Mouse (Mus musculus): ENCODE results near the gene Epo. TPM values are rescaled to one million over a fixed set of nuclear protein-coding genes. Genes with fewer than 3 reads are reported as not detected.
A peak's percentile ranks its signal among the peaks of the same experiment; 100 is the strongest.

The Epo gene
- total and polyA plus RNA-seq, 2 experiments from 2014 or later: not detected

DNA sequence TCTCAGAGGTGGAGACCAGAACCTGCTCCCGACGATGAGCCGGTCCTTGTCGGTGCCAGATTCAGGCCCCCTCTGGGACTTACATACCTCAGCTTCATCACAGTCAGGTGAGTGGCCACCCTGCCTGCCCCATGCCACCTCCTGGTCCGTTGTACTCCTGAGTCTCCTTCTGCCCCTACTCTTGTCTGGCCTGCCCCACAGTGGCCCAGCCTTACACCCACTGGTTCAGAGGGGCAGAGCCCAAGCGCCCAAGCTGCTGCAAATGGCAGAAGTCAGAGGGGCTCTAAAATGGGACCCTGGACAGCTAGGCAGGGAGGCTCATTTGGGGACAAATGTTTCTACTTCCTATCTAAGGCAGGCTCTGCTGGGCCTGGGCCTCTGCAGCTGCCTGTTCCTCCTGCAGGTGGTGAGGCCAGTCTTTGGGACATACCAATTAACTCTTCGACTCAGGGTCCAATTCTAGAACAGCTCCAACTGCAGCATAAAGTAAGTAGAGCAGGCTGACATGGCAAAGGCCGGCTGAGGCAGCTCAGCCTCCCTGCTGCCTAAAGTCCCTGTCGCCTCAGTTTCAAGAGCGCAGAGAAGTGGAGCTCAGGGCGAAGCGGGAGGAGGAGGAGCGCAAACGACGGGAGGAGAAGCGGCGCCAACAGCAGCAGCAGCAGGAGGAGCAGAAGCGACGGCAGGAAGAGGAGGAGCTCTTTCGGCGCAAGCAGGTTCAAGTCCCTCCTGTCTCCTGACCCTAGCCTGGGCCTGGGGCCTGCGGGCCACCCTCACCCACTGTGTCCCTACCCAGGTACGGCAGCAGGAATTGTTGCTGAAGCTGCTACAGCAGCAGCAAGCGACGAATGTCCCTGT lies 9.4 kb downstream of the Epo start:
- no peak for ATAC-seq
- WGBS: 82% methylated on average over 24 of the region's 25 CpGs

DNA sequence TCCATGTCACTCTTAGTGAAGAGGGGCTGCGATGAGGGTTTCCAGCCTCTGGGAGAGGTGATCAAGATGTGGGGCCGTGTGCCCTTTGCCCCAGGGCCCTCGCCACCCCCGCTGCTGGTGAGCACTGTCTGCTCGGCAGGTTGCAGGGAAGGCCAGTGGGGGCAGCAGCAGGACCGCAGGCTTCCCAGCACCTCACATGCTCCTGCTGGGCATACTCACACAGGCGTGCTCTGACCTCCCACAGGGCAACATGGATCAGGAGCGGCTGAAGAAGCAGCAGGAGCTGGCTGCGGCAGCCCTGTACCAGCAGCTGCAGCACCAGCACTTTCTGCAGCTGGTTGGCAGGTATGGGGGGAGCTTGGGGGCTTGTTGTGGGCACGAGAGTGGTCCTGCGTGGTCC lies 10.3 kb downstream of the Epo start:
- Histone ChIP-seq H3K27ac (ENCODE audit: low read depth, low read length) (no peak overlapping the region), H3K4me3 (ENCODE audit: low read depth, low read length) (no peak overlapping the region), H3K4me1 (ENCODE audit: insufficient read depth) (no peaks in the 10 kb centered on the region), H3K27me3 (ENCODE audit: insufficient read depth, low read length) (no peaks in the 10 kb centered on the region), H3K36me3 (ENCODE audit: insufficient read depth) (peaks cover 87% of the 10 kb centered on the region), H3K9me3 (ENCODE audit: low read length) (no peaks in the 10 kb centered on the region), H3K9ac (no peak overlapping the region), H3K4me2 (ENCODE audit: low read depth) (no peak overlapping the region)
- TF ChIP-seq CTCF (IDR thresholded peaks at IDR 0.05; ENCODE audit: low read depth): 0 out of 2 replicates have a peak, but pooled peaks have one; percentile 1
- DNase-seq: no peak
- no peak for ATAC-seq
- 72% methylated on average over 11 of the region's 11 CpGs for WGBS

More for the DNA sequence above, 9.4 kb downstream of the Epo start:
- Histone ChIP-seq H3K4me1 (ENCODE audit: insufficient read depth) (no peaks in the 10 kb centered on the region), H3K4me3 (ENCODE audit: low read depth, low read length) (no peak overlapping the region), H3K9me3 (ENCODE audit: low read length) (no peaks in the 10 kb centered on the region), H3K27ac (ENCODE audit: low read depth, low read length) (no peak overlapping the region), H3K9ac (no peak overlapping the region), H3K27me3 (ENCODE audit: insufficient read depth, low read length) (no peaks in the 10 kb centered on the region), H3K4me2 (ENCODE audit: low read depth) (no peak overlapping the region), H3K36me3 (ENCODE audit: insufficient read depth) (peaks cover 93% of the 10 kb centered on the region)
- no peak for TF ChIP-seq CTCF (IDR thresholded peaks at IDR 0.05; ENCODE audit: low read depth)
- DNase-seq: no peak

DNA sequence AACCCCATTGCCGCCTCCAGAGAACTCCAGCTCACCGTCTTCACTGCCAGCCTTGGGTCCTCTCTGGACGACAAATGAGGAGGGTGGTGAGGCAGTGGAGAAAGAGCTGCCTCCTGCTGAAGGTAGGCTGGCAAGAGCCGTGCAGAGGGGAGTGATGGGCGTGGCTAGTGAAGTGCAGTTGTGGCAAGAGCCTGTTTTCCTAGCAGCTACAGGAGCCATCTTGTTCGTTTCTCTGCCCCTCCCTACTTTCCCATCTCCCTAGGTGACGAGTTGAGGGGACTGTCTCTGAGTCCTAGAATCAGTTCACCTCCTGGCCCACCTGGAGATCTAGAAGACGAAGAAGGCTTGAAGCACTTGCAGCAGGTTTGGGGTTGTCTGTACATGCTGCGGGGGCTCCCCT lies 11.2 kb downstream of the Epo start:
- TF ChIP-seq CTCF (IDR thresholded peaks at IDR 0.05; ENCODE audit: low read depth): no peak
- DNase-seq: no peak
- ATAC-seq: no peak
- no peaks in the 10 kb centered on the region for H3K4me1 ChIP-seq (ENCODE audit: insufficient read depth)
- H3K9ac ChIP-seq: no peak overlapping the region
- WGBS: 75% methylated on average over 9 of the region's 9 CpGs
- H3K9me3 ChIP-seq (ENCODE audit: low read length): no peaks in the 10 kb centered on the region
- H3K27me3 ChIP-seq (ENCODE audit: insufficient read depth, low read length): no peaks in the 10 kb centered on the region
- no peak overlapping the region for H3K27ac ChIP-seq (ENCODE audit: low read depth, low read length)
- H3K4me2 ChIP-seq (ENCODE audit: low read depth): no peak overlapping the region
- H3K36me3 ChIP-seq (ENCODE audit: insufficient read depth): peaks cover 87% of the 10 kb centered on the region
- no peak overlapping the region for H3K4me3 ChIP-seq (ENCODE audit: low read depth, low read length)

DNA sequence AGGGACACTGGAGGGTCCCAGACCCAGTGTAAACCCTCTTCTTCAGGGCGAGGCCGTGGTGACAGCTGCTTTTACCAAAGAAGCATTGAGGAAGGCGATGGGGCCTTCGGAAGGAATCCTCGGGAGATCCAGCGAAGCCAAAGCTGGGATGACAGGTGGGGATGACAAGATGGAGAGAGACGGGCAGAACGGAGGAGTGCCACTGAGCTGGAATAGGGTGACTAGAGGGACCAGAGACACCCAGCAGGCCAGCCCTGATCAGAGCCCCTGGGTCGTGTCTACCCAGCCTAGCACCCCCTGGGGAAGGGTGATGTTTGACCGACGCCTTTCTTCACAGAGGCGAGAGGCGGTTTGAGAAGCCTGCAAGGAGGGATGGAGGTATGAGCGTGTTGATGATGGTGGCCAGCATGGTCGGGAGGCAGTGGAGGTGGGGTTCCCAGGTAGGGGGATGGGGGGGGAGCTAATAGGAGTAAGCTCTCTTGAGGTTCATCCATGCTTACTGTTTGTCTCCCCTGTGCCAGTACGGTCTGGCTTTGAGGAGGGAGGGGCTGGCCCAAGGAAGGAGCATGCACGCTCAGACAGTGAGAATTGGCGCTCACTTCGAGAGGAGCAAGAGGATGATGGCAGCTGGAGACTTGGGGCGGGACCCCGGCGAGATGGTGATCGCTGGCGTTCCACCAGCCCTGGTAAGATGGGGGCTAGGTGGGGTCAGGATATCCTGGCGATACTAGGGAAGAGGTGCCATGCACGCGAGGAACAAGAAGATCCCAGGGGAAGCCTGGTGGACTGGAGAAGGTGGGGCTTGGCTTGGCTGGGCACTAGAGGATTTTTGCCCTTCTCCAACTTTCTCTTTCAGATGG lies 13.1 kb downstream of the Epo start:
- peaks cover 71% of the 10 kb centered on the region for H3K36me3 ChIP-seq (ENCODE audit: insufficient read depth)
- no peak for TF ChIP-seq CTCF (IDR thresholded peaks at IDR 0.05; ENCODE audit: low read depth)
- H3K4me1 ChIP-seq (ENCODE audit: insufficient read depth): no peaks in the 10 kb centered on the region
- DNase-seq (no peak), ATAC-seq (no peak)
- no peak overlapping the region for H3K4me3 ChIP-seq (ENCODE audit: low read depth, low read length)
- no peaks in the 10 kb centered on the region for H3K9me3 ChIP-seq (ENCODE audit: low read length)
- H3K27me3 ChIP-seq (ENCODE audit: insufficient read depth, low read length): no peaks in the 10 kb centered on the region
- 91% methylated on average over 27 of the region's 27 CpGs for WGBS
- no peak overlapping the region for H3K27ac ChIP-seq (ENCODE audit: low read depth, low read length)
- H3K4me2 ChIP-seq (ENCODE audit: low read depth): no peak overlapping the region
- no peak overlapping the region for H3K9ac ChIP-seq

DNA sequence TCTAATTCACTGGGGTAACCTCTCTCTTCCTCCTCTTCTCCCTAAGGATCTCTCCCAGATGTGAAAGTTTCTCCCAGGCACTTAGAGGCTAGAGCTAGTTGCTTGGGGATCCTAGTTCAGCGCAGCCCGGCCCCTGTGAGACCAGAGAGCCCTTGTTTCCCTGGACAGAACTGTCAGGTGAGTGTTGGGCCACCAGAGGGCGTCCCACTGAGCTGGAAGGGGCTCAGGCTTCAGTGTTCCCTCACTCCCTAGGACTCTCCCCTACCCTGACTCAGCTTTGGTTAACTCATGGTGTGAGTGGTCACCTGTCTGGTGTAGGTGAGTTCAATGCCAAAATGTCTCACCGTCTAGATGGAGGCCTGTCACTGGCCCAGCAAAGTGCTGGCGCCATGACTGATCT lies 14.6 kb downstream of the Epo start, which contains the start of gene Gigyf1:
Gigyf1 (plus strand) TSS at position 113 of the 400 bp plus-strand sequence.
- no peaks in the 10 kb centered on the region for H3K9me3 ChIP-seq (ENCODE audit: low read length)
- no peak for DNase-seq
- no peaks in the 10 kb centered on the region for H3K4me1 ChIP-seq (ENCODE audit: insufficient read depth)
- H3K4me2 ChIP-seq (ENCODE audit: low read depth): no peak within 1 kb of the TSS
- 78% methylated on average over 5 of the region's 5 CpGs for WGBS
- no peak within 1 kb of the TSS for H3K4me3 ChIP-seq (ENCODE audit: low read depth, low read length)
- no peaks in the 10 kb centered on the region for H3K27me3 ChIP-seq (ENCODE audit: insufficient read depth, low read length)
- H3K27ac ChIP-seq (ENCODE audit: low read depth, low read length): no peak within 1 kb of the TSS
- peaks cover 61% of the 10 kb centered on the region for H3K36me3 ChIP-seq (ENCODE audit: insufficient read depth)
- ATAC-seq: no peak
- H3K9ac ChIP-seq: no peak within 1 kb of the TSS
- peak; percentile 59 for TF ChIP-seq CTCF (IDR thresholded peaks at IDR 0.05; ENCODE audit: low read depth)

DNA sequence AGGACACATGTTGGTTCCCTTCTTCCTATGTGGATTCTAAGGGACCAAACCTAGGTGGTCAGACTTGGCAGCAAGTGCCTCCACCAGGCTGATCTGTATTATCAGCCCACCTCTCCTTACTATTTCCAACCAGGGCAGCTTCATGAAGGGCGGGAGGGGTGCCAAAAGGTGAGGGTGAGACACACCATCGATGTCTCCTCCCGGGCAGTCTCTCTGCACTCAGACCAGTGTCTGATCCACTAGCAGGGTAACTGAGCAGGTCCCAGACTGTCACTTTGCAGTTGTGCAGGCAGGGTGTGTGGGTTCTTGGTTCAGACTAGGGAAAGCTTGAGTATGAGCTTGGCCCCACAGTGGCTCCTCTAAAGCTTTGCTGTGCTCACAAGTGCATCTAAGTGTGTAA lies 18.2 kb downstream of the Epo start:
- ATAC-seq: no peak
- H3K9ac ChIP-seq: no peak overlapping the region

More for the DNA sequence above, 18.2 kb downstream of the Epo start:
- Histone ChIP-seq H3K36me3 (ENCODE audit: insufficient read depth) (peaks cover 25% of the 10 kb centered on the region), H3K27me3 (ENCODE audit: insufficient read depth, low read length) (no peaks in the 10 kb centered on the region), H3K4me1 (ENCODE audit: insufficient read depth) (peaks cover 17% of the 10 kb centered on the region; the same call in 1 of the 2 replicates), H3K9me3 (ENCODE audit: low read length) (no peaks in the 10 kb centered on the region), H3K4me2 (ENCODE audit: low read depth) (no peak overlapping the region), H3K27ac (ENCODE audit: low read depth, low read length) (no peak overlapping the region), H3K4me3 (ENCODE audit: low read depth, low read length) (no peak overlapping the region)
- no peak for TF ChIP-seq CTCF (IDR thresholded peaks at IDR 0.05; ENCODE audit: low read depth)
- WGBS: 88% methylated on average over 3 of the region's 3 CpGs
- no peak for DNase-seq
